Mouse (Mus musculus) skeletal muscle tissue, postnatal 0 days (tissue): ENCODE measurements around the gene Mindy1. TPM values are rescaled to one million over a fixed set of nuclear protein-coding genes. Genes with fewer than 3 reads are reported as not detected.

Experiments
- polyA plus RNA-seq: library from polyadenylated mRNA; unstranded; fragments of >200 nt; fragmentation: Nextera tagmentation; extraction: Ambion mirVana; gene quantifications from 2 replicates; pipeline ENCODE4 v1.2.1, GENCODE M21; 2015

Gene Mindy1
- 29.2 and 32.7 TPM in 2 replicates for polyA plus RNA-seq

DNA sequence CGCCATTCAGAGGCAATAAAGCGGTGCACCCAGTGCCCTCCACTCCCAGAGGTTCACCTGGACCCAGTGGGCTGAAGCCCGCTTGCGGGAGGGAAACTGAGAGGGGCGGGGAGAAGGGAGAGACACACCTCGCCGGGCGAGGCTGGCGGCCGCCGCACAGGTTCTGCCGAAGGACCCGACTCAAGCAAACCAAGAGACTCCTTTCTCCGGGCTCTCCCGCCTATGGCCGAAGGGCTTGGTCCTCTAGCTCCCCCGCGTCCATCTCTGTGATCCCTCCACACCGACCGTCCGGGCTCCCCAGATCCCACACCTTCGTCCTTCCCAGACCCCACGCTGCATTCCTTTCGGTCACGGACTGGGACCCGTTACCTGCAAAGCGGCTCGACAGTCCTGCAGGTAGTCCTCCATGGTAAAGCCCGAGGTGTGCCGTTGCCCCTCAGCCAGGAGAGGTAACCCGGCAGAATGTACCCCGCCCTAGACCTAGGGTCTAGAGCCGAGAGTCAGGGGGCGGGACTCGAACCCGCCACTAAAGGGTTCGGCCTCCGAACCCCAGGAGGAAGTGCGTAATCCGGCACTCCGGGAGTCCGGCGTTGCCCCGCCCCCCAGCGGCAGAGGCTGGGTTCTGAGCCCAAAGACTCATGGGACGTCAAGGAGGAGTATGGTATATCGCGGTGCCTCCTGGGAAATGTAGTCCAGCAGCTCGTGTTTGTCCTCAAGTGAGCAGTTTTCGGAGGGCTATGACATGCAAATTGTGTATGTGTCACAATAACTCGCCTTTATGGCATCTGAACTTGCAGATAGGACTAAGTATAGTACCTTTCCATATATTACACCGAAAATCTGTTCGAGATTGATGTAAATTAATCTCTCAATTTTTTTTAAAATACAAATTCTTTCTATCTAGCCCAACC is at the start of gene Mindy1, which contains the start of gene Prune1:
Mindy1 (plus strand) TSS at position 130 of the 911 bp plus-strand sequence.
Prune1 (minus strand) TSS at position 861 of the 911 bp plus-strand sequence.

DNA sequence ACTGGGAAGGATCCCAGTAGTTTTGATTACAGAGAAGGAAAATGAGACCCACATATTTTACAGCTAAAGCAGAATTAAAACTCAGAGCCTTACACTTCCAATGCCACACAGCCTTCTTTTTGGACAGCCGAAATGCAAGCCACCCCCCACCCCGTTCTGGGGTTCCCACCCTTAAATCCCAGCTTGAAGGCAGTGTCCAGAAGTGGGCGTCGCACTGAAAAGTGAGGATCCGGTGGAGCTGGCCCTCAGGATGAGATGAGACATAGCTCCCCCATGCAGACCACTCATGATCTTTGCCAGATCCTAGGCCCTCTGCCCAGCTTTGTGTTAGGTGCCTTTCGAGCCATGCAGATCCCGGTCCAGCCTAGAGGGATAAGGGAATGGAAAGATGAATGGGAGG is 39.6 kb upstream of the Mindy1 start, which contains the start of gene Gm128:
Gm128 (minus strand) TSS at position 101 of the 400 bp plus-strand sequence.

DNA sequence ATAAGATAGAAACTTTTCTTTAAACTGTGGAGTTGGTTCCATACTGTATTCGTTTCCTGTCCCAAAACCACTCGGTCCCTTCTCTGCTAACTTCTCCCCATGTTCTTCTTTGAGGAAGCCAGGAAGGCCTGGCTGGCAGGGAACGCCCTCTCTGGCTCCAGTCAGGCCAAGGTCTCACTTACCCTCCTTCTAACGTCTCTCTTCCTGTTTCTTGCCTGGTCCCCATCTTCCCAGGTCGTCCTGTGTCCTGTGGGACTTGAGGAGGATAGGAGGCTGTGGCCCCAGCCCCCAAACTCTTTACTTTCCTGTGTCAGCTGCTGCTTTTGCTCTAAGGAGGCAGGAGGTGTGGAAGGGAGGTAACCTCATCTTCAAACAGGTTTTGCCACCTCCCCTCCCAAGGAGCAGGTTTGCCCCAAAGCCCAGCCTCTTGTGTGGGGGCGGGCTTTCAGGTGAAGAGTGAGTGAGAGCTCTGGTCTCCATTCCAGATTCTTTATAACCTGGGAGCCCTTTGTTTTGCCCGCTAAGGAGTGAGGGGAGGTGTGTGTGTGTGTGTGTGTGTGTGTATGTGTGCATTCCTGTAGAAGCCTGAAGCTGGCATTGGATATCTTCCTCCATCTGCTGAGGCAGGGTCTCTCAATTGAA is 30.2 kb upstream of the Mindy1 start, which contains the start of gene Bnipl:
Bnipl (minus strand) TSS at position 411 of the 642 bp plus-strand sequence.

DNA sequence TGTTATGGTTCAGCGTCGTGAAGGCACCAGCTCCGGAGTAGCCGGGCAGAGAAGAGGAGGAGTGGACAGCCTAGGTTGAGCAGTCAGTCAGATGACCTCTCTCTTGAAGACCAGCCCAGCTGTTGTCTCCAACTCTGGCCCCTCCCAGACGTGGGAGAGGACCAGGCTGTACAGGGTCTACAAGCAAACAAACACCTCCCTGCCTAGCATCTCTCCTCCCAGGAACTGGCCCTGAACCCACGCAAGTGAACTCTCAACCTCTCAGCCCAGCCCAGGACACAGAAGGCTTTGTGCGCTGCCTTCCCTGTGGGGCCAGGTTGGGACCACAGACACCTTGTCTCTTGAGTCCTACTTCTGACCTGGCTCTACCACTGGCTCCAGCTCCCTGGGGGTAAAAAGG is 26.0 kb downstream of the Mindy1 start, which contains the start of gene Anxa9:
Anxa9 (minus strand) TSS at position 77 of the 400 bp plus-strand sequence.

DNA sequence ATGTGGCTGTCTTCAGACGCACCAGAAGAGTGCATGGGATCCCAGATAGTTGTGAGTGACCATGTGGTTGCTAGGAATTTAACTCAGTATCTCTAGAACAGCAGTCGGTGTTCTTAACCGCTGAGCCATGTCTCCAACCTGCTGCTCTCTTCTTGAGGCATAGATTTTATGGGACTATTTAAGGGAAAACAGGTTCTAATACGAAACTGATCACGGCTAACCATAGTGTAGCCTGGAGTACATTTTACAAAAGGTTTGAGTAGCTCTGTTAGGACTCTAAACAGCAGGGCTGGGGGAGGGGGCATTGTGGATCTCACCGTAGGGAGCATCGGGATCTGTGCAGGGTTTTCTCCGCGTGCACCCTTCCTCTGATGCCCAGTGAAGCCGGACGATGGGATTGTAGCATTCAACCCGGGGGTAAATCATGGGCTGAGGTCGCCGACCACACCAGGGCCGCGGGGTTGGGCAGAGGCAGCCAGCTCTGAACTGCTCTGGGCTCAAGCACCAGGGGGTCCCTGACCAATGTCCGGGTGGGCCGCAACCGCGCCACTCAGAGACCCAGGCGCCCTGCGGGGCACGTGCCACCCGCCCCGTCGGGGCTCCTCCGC is 33.4 kb downstream of the Mindy1 start, which contains the start of gene Cers2:
Cers2 (plus strand) TSS at position 306 of the 608 bp plus-strand sequence.

Other genes starting within 250 kb of the Mindy1 start
- gene Psmd4, start 238.7 kb upstream of the Mindy1 start, polyA plus RNA-seq, result 239 and 251 TPM in 2 replicates
- 11.1 and 11.3 TPM in 2 replicates for gene Pip5k1a, start 174.4 kb upstream of the Mindy1 start, polyA plus RNA-seq
- gene Vps72, start 170.3 kb upstream of the Mindy1 start, polyA plus RNA-seq, result 70.5 and 72.7 TPM in 2 replicates
- gene Tmod4, start 156.9 kb upstream of the Mindy1 start, polyA plus RNA-seq, result 226 and 267 TPM in 2 replicates
- gene Scnm1, start 147.3 kb upstream of the Mindy1 start, polyA plus RNA-seq, result 61.6 and 62.7 TPM in 2 replicates
- 11.3 and 11.4 TPM in 2 replicates for gene Lysmd1, start 147.3 kb upstream of the Mindy1 start, polyA plus RNA-seq
- gene Tnfaip8l2, start 139.0 kb upstream of the Mindy1 start, polyA plus RNA-seq, result 6.2 and 9.2 TPM in 2 replicates
- 13.3 and 17.6 TPM in 2 replicates for gene Sema6c, start 120.9 kb upstream of the Mindy1 start, polyA plus RNA-seq
- 3.7 and 4.0 TPM in 2 replicates for gene Gabpb2, start 63.4 kb upstream of the Mindy1 start, polyA plus RNA-seq
- 42.7 and 52.8 TPM in 2 replicates for gene Cdc42se1, start 52.6 kb upstream of the Mindy1 start, polyA plus RNA-seq
- 19.1 and 23.1 TPM in 2 replicates for gene Mllt11, start 49.2 kb upstream of the Mindy1 start, polyA plus RNA-seq
- 0.13 and 0.23 TPM in 2 replicates for gene Gm128, start 39.7 kb upstream of the Mindy1 start, polyA plus RNA-seq
- gene Bnipl, start 30.2 kb upstream of the Mindy1 start, polyA plus RNA-seq, result 0.68 TPM in 1 of 2 replicates, not detected in the other
- gene Prune1, start 731 bp downstream of the Mindy1 start, polyA plus RNA-seq, result 68.2 and 79.3 TPM in 2 replicates
- 0.45 and 1.9 TPM in 2 replicates for gene Anxa9, start 25.8 kb downstream of the Mindy1 start, polyA plus RNA-seq
- 62.6 and 73.1 TPM in 2 replicates for gene Cers2, start 33.4 kb downstream of the Mindy1 start, polyA plus RNA-seq
- gene Setdb1, start 75.9 kb downstream of the Mindy1 start, polyA plus RNA-seq, result 9.6 and 10.0 TPM in 2 replicates
- not detected in 2 replicates for gene 4930558C23Rik, start 121.5 kb downstream of the Mindy1 start, polyA plus RNA-seq
- gene Arnt, start 153.0 kb downstream of the Mindy1 start, polyA plus RNA-seq, result 19.9 and 21.1 TPM in 2 replicates
- gene Ctsk, start 217.9 kb downstream of the Mindy1 start, polyA plus RNA-seq, result 39.3 and 52.6 TPM in 2 replicates
- gene Ctss, start 245.4 kb downstream of the Mindy1 start, polyA plus RNA-seq, result 17.9 and 18.1 TPM in 2 replicates